Mouse (Mus musculus) layer of hippocampus, adult 9-11 months (tissue): ENCODE measurements around the gene Zfp982.
"Not testable (repeated sequence)": the region's sequence is repeated elsewhere in the genome, so short reads cannot be mapped to it uniquely, and the experiment has no call there.

Experiments
- DNase-seq: peaks from one replicate; pipeline ENCODE4 v3.0.0; 2022

The Zfp982 gene

GRCm38 (mm10) chr4:147492117-147492516, at the start of gene Zfp982:
Gene Zfp982, plus strand, starts transcription at chr4:147492417.
- DNase-seq = not testable (repeated sequence)

GRCm38 (mm10) chr4:147442649-147443553, 49.3 kb upstream of the Zfp982 start:
- DNase-seq = not testable (repeated sequence)

GRCm38 (mm10) chr4:147443554-147443927, 48.7 kb upstream of the Zfp982 start:
- not testable (repeated sequence) for DNase-seq

GRCm38 (mm10) chr4:147445371-147445770, 46.8 kb upstream of the Zfp982 start:
- DNase-seq = not testable (repeated sequence)

GRCm38 (mm10) chr4:147448358-147448757, 43.9 kb upstream of the Zfp982 start:
- no peak for DNase-seq

- DNase-seq = no peak
Observed at GRCm38 (mm10) chr4:147449099-147449581, 43.1 kb upstream of the Zfp982 start.

GRCm38 (mm10) chr4:147449986-147450385, 42.2 kb upstream of the Zfp982 start:
- DNase-seq = not testable (repeated sequence)

- not testable (repeated sequence) for DNase-seq
Observed at GRCm38 (mm10) chr4:147467207-147467606, 25.0 kb upstream of the Zfp982 start.

- DNase-seq = not testable (repeated sequence)
Observed at GRCm38 (mm10) chr4:147498772-147499613, 6.8 kb downstream of the Zfp982 start.

- no peak for DNase-seq
Observed at GRCm38 (mm10) chr4:147509174-147509573, 17.0 kb downstream of the Zfp982 start.

- DNase-seq = no peak
Observed at GRCm38 (mm10) chr4:147518981-147519380, 26.8 kb downstream of the Zfp982 start.

GRCm38 (mm10) chr4:147520100-147520499, 27.9 kb downstream of the Zfp982 start:
- no peak for DNase-seq

- no peak for DNase-seq
Observed at GRCm38 (mm10) chr4:147525125-147525524, 32.9 kb downstream of the Zfp982 start.

- no peak for DNase-seq
Observed at GRCm38 (mm10) chr4:147530366-147530765, 38.1 kb downstream of the Zfp982 start.

GRCm38 (mm10) chr4:147535916-147536315, 43.7 kb downstream of the Zfp982 start:
- DNase-seq = not testable (repeated sequence)

- DNase-seq = no peak
Observed at GRCm38 (mm10) chr4:147537702-147538101, 45.5 kb downstream of the Zfp982 start.

GRCm38 (mm10) chr4:147539918-147540317, 47.7 kb downstream of the Zfp982 start, which contains the start of gene Gm16503:
Gene Gm16503, plus strand, starts transcription at chr4:147540218.
- not testable (repeated sequence) for DNase-seq

GRCm38 (mm10) chr4:147541105-147541504, 48.9 kb downstream of the Zfp982 start:
- DNase-seq = no peak

- DNase-seq = not testable (repeated sequence)
Observed at GRCm38 (mm10) chr4:147553071-147553470, 60.9 kb downstream of the Zfp982 start, which contains the start of gene Zfp985. Gene Zfp985, plus strand, starts transcription at chr4:147553277.

GRCm38 (mm10) chr4:147554361-147554760, 62.1 kb downstream of the Zfp982 start:
- not testable (repeated sequence) for DNase-seq

GRCm38 (mm10) chr4:147556921-147557320, 64.7 kb downstream of the Zfp982 start:
- not testable (repeated sequence) for DNase-seq

- not testable (repeated sequence) for DNase-seq
Observed at GRCm38 (mm10) chr4:147558011-147558410, 65.8 kb downstream of the Zfp982 start.

GRCm38 (mm10) chr4:147559096-147559495, 66.9 kb downstream of the Zfp982 start:
- DNase-seq = not testable (repeated sequence)
